Mouse (Mus musculus) urinary bladder, postnatal 36 days (tissue): ENCODE results near the gene Agl.
"Not testable (repeated sequence)": the region's sequence is repeated elsewhere in the genome, so short reads cannot be mapped to it uniquely, and the experiment has no call there.

Source experiments
- DNase-seq, 2 experiments: peaks; one replicate each; pipeline ENCODE4 v3.0.0; 2022; ENCODE audit warnings: low spot score in 2 of 2, mixed read lengths in 1 of 2

Gene Agl

DNA sequence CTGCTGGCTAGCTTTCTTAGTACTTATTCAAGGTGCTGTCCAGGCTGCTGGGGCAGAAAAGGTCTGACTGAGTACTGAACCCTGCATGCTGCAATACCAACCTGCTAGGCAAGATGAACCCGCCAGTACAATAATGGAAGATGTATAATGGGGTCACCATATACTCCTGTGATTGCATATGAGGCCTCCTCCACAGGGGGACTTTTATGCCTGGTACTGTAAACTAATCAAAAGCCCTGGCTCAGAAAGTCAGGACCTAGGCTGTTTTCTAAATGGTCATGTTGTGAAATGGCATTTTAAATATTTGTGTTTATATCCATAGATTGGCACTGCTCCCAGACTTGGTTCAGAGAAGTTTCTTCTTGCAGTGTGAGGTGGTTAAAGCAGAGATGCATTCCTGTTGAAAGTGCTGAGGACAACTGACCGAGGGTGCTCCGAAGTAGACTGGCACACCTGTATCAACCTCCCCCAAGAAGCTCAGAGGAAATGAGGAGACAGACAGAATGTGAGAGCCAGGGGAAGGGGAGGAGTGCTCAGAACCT is 8.8 kb upstream of the Agl start:
- DNase-seq, result no peak

DNA sequence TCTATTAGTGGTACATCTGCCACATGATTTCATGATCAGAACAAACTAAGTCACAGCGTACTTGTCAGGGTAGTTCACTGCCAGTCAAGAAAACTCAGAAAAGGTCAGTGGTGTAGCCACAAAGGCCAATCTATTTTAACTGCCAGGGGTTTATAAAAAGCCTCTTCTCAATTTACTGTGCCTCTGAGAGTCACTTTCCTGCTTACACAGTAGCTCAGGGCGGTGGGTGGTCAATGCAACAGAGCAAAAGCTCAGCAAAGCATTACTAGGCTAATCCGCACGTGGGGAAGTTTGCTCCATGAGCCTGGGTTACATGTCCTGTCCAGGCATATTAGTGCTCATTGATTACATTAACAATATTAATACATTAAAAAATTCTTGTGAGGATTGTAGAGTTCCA is 8.0 kb upstream of the Agl start:
- no peak for DNase-seq

- DNase-seq, result no peak
Measured at GRCm38 (mm10) chr3:116815305-116815797, 7.4 kb upstream of the Agl start.

GRCm38 (mm10) chr3:116812946-116813345 is 5.0 kb upstream of the Agl start:
- DNase-seq, result no peak

DNA sequence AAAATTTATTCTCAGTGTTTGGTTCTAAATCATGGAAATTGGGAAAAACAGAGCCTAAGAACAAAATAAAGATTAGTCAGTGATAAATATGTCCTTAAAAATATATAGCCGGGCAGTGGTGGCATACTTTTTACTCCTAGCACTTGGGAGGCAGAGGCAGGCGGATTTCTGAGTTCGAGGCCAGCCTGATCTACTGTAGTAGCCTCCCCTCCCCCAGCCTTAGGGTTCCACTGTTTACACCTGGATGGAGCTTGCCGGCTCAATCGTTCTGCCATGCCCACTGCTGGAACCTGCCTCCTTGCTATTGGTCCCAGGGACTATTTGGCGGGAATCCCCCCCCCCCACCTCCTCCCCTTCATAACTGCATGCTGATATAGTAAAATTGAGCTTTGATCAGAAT is 2.4 kb upstream of the Agl start:
- DNase-seq, result not testable (repeated sequence)

- no peak for DNase-seq
Measured at GRCm38 (mm10) chr3:116809221-116809620, 1.3 kb upstream of the Agl start.

GRCm38 (mm10) chr3:116808507-116809217 is 696 bp upstream of the Agl start:
- peak in 1 of 2 experiments; percentile 2 for DNase-seq

GRCm38 (mm10) chr3:116805866-116806265 is 2.1 kb downstream of the Agl start:
- no peak for DNase-seq

DNA sequence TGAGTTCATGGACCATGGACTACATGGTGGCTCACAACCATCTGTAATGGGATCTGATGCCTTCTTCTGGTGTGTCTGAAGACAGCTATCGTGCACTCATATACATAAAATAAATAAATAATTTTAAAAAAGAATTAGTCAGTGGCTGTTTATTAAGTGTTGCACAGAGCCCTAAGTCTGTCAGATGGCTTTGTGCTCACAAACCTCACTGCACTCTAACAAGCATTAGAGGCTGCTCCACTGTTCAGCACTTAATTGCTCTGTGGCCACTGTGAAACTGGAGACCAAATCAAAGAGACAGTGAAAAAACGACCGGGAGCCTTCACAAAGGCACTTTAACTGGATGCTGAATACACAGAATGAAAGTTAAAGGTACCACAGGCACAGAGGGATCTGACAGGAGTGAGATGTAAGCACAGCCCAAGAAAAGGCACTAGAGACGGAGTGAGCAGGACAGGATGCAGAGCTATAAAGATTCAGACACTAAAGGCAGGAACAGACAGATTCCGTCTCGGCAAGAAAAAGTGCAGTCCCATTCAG is 3.1 kb downstream of the Agl start:
- no peak for DNase-seq

DNA sequence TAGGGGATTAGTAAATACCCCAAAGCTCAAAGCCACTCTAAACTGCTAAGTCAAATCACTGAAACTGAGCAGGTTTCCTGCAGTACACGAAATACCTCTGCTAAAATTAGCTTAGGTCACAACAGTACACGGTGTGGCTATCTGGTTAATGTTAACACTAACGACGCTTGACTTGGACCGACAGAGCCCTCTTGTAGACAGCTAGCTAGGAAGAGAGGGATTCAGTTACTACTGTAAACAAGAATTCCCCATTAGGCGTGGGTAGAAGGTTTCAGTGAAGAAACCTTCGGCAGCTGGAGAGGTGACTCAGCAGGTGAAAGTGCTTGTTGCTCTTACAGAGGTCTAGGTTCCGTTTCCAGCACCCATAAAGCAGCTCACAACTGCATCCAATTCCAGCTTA is 6.2 kb downstream of the Agl start:
- no peak for DNase-seq

GRCm38 (mm10) chr3:116798821-116799510 is 9.0 kb downstream of the Agl start:
- DNase-seq, result no peak

DNA sequence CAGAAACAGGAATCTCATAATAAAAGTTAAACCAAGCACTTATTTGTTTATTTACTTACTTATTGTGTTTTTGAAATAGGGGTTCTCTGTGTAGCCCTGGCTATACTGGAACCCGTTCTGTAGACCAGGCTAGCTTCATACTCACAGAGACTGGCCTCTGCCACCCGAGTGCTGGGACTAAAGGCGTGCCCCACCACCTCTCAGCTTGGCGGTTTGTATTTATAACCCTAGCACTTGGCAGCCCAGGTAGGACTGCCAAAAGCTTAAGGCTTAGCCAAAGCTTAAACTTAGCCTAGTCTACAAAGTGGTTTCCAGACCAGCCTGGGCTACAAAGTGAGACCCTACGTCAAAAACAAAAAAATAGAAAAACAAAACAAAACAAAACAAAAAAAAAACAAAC is 19.1 kb downstream of the Agl start:
- no peak for DNase-seq

DNA sequence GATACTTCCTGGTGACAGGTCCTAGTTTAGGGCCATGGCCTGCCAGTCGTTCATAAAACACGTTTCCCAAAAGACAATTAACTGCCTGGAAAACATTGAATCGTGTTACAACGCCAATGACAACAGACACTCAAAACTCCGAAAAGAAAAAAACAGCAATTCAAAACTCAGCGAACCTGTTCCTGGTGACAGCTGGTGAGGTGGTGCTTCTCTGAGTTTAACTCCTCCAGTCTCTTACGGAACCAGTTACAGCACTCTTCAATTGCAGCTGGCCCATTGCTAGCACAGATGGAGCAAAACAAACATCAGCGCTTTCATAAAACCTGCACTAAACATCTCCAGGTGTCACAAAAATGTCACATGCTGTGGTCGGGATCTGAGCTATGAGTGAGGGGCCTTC is 21.4 kb downstream of the Agl start:
- no peak for DNase-seq

- DNase-seq, result no peak
Measured at GRCm38 (mm10) chr3:116785820-116786219, 22.1 kb downstream of the Agl start.

DNA sequence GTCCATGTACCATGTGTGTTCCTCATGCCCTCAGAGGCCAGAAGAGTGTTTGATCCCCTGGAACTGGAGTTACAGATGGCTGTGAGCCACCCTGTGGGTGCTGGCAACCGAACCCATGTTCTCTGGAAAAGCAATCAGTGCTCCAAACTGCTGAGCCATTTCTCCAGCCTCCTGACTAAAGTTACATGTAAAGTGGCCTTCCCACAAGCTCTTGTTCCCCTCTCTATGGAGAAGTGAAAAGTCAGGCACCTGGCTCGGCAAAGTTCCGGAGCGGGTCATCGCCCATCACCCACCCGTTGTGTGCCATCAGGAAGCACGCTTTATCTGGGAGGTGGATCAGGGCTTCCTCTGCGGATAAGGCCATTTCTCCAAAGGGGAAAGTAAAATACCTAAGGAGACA is 23.2 kb downstream of the Agl start:
- DNase-seq, result no peak

GRCm38 (mm10) chr3:116784290-116784689 is 23.7 kb downstream of the Agl start:
- no peak for DNase-seq

GRCm38 (mm10) chr3:116776961-116777360 is 31.0 kb downstream of the Agl start:
- no peak for DNase-seq

DNA sequence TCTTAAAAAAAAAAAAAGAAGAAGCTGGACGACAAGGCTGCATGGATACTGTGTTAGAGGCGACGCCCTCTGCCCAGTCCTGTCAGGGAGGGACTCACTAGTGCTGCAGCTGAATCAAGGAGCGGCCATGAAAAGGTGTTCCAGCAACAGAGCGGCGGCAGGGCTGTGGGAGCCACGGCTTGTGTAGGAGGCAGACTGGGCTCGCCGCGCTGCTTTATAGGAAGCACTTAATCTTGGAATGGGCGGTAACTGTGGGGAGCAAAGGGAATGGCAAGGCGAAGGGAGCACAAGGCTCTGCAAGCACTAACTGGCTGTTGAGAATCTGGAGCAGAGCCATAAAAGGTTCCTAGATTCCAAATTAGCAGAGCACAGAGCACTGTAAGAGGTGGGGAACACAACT is 34.1 kb downstream of the Agl start:
- DNase-seq, result no peak

GRCm38 (mm10) chr3:116771597-116771996 is 36.4 kb downstream of the Agl start:
- no peak for DNase-seq

GRCm38 (mm10) chr3:116766963-116767362 is 41.0 kb downstream of the Agl start:
- not testable (repeated sequence) for DNase-seq

GRCm38 (mm10) chr3:116752818-116753217 is 55.1 kb downstream of the Agl start:
- no peak for DNase-seq

DNA sequence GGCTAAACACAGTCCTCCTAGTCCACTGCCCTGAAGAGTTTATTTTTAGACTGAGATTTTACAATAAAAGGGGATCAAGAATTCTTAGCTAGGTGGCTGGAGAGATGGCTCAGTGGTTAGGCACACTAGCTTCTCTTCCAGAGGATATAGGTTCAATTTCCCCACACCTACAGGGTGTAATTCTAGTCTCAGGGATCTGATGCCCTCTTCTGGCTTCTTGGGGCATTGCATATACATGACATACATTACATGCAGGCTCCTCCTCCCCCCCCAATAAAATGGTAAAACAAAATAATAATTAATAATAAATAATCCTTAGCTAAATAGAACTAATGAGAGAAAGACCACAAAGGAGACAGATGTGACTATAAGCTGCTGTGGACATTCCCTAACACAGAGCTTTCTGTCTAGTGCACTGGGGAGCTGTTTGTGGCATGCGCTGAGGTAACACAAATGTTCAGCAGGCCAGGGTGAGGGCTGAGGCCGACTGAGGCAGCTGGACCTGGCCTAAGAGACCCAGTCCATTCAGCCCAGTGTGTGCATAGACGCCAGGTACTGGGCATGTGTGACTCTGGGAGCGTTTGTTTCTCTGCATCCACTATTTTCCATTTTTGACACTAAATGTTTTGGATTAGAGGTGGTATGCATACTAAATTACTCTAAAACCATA is 56.6 kb downstream of the Agl start:
- DNase-seq, result peak in 1 of 2 experiments; percentile 36
